In genomic region chr2:119240819-119241186, GRCm38 (mm10) we compare ENCODE assay signal across 25 mouse cellular contexts. TPM values are rescaled to one million over a fixed set of nuclear protein-coding genes. Genes with fewer than 3 reads are reported as not detected.
"Had no signal": no experiment of that assay in that cellular context is flagged by ENCODE, and none has a peak within 500 bp of the region (broad histone marks: within the 10 kb centered on the region; RNA-seq: fewer than 3 reads in every experiment).

No protein-coding gene starts in this region.

- DNase-seq: kidney, adult 2 months; kidney, postnatal 10 days; kidney, postnatal 4 days; liver; lung, adult 18-20 months; lung, postnatal 14 days; right cerebral cortex, adult 18-20 months; right cerebral cortex, postnatal 25 days; thymus, adult 18-20 months; thymus, postnatal 36 days had no signal

- H3K9ac ChIP-seq: limb, embryonic 13.5 days; liver, embryonic 12.5 days; liver, embryonic 15.5 days; midbrain, embryonic 12.5 days; midbrain, embryonic 15.5 days; neural tube, embryonic 12.5 days; neural tube, embryonic 15.5 days had no signal

- H3K27ac ChIP-seq: limb, embryonic 10.5 days; limb, embryonic 13.5 days; liver, embryonic 12.5 days; liver, embryonic 15.5 days; macrophage; midbrain, embryonic 12.5 days; midbrain, embryonic 15.5 days; neural tube, embryonic 12.5 days; neural tube, embryonic 15.5 days had no signal

- H3K4me3 ChIP-seq: limb, embryonic 10.5 days; limb, embryonic 13.5 days; liver, embryonic 12.5 days; liver, embryonic 15.5 days; midbrain, embryonic 12.5 days; midbrain, embryonic 15.5 days; neural tube, embryonic 12.5 days; neural tube, embryonic 15.5 days had no signal

- H3K4me2 ChIP-seq: limb, embryonic 13.5 days; liver, embryonic 12.5 days; liver, embryonic 15.5 days; midbrain, embryonic 12.5 days; midbrain, embryonic 15.5 days; neural tube, embryonic 12.5 days; neural tube, embryonic 15.5 days had no signal

- H3K9me3 ChIP-seq: limb, embryonic 10.5 days; limb, embryonic 13.5 days; liver, embryonic 12.5 days; liver, embryonic 15.5 days; midbrain, embryonic 12.5 days; midbrain, embryonic 15.5 days; neural tube, embryonic 12.5 days; neural tube, embryonic 15.5 days had no signal

- ATAC-seq: liver, embryonic 12.5 days; midbrain, embryonic 15.5 days had no signal

- H3K36me3 ChIP-seq: limb, embryonic 10.5 days; limb, embryonic 13.5 days; liver, embryonic 12.5 days; liver, embryonic 15.5 days; midbrain, embryonic 12.5 days; midbrain, embryonic 15.5 days; neural tube, embryonic 12.5 days; neural tube, embryonic 15.5 days had no signal

RNA-seq across cellular contexts. Expression of gene Spint1, which starts 3.6 kb away (rescaled TPM):
- total RNA-seq: megakaryocyte, adult 5-6 weeks had no signal

RNA-seq across cellular contexts. Expression of gene Ppp1r14d, which starts 11.1 kb away (rescaled TPM):
- total RNA-seq: layer of hippocampus, adult 18-20 months; layer of hippocampus, postnatal 25 days; left cerebral cortex, adult 18-20 months; left cerebral cortex, postnatal 25 days; megakaryocyte, adult 5-6 weeks had no signal
- polyA plus RNA-seq: limb, embryonic 10.5 days; limb, embryonic 13.5 days; liver, embryonic 12.5 days; liver, embryonic 15.5 days; macrophage; midbrain, embryonic 12.5 days; midbrain, embryonic 15.5 days; neural tube, embryonic 12.5 days; neural tube, embryonic 15.5 days; spleen, adult 2 months had no signal
